Mouse (Mus musculus): ENCODE results near the gene Retsat.

The Retsat gene

DNA sequence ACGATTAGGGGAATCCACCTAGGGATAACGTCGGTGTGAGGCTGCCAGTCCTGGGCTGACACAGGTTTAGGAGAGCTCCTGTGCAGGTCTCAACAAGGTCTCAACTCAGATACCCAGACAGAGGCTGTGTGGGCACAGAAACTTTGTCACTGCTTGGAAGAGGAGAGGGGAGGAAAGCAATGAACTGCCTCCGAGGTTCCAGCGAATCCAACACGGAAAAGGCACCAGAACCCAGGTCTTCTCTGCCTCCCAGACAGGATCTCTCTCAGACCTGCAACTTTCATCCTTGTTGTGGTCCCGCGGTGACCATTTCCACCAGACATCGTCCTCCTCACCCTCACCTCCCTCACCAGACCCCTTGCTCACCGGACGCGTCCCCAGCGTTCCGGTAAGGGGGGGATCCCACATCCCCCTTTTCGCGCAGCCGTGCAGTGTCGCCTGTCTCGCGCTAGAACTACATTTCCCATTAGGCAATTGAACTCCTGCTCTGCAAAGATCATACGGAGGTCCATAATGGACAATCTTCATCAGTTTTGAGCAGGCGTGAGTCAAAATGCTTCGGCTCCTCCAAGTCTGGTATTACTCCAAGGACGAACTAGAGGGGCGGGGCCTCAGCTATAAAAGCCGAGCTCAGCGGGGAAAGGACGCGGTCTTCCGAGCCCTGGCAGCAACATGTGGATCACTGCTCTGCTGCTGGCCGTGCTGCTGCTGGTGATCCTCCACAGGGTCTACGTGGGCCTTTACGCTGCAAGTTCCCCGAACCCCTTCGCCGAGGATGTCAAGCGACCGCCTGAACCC, at the start of gene Retsat, which contains the start of gene Elmod3:
Retsat (plus strand) TSS at position 520 of the 798 bp plus-strand sequence.
Elmod3 (minus strand) TSS at position 458 of the 798 bp plus-strand sequence.
- DNase-seq (ENCODE audit: low spot score in 2 of 2): peak; percentile 96 to 97

DNA sequence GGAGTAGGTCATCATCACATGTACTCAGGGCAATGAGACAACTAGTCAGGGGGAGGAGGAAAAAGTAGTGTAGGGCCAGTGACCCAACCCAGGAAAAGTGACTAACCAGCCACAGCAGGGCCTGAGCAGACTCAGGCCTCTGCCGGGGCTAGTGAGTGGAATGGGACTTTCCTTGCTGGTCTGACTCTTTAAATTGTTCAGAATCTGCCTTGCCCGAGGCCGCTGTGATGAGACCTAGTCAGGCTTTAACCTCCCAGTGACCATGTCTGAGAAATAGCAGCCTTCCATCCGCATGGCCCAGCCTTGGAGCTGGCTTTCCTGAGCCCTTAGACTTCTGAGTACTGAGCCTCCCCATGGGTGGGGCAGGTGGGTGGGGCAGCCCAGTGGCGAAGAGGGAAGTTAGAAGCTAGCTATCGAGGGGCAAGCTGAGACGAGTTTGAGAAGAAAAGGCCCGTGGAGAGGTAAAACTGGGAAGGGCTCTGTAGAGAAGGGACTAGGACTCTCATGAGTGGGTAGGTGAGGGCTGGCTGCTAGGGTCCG, 49.2 kb upstream of the Retsat start:
- DNase-seq (ENCODE audit: low spot score in 2 of 2): peak; percentile 68 to 71

DNA sequence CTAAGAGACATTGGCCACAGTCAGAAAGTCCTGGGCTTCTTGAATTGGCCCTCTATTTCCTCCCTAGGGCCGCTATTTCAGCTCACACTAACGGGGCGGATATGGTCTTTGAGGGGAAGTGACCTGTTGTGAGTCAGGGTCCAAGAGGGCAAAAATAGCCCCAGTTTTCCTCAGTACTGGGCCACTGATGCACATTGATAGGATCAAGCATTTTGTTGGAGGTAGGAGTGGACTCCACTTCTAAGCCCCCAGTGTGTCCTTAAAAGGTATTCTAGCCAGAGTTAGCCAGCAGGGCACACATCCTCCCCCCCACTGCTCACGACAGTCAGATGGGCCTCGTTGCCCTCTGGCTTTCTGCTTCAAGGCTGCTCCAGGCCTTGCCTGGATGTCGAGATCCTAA, 48.2 kb upstream of the Retsat start:
- no peak for DNase-seq (ENCODE audit: low spot score in 2 of 2)

DNA sequence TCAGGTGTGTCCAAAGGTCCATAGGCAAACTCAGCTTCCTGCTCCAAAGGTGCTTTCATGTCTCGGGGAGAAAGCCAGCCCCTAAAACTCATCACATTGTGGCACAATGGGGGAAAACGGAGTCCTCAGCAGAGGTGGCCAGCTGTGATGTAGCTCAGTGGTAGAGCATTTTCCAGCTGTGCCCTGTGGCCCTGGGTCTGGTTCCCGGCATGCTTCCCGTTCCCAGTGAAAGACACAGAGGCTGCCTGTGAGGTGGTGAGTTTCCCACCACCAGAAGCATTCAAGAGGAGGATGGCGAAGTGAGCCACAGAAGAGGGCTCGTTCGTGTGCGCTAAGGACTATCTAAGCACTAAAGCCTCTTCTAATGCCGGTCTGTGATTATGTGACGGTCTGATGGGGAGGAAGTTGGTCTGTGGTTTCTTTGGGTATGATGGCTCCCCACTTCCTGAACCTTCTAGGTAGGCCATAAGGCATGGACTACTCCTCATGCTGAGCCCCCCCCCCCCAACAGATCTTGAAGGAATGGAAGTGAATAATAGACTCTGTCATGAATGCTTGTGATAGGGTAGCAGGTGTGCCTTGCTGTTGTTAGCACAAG, 47.7 kb upstream of the Retsat start:
- no peak for DNase-seq (ENCODE audit: low spot score in 2 of 2)

DNA sequence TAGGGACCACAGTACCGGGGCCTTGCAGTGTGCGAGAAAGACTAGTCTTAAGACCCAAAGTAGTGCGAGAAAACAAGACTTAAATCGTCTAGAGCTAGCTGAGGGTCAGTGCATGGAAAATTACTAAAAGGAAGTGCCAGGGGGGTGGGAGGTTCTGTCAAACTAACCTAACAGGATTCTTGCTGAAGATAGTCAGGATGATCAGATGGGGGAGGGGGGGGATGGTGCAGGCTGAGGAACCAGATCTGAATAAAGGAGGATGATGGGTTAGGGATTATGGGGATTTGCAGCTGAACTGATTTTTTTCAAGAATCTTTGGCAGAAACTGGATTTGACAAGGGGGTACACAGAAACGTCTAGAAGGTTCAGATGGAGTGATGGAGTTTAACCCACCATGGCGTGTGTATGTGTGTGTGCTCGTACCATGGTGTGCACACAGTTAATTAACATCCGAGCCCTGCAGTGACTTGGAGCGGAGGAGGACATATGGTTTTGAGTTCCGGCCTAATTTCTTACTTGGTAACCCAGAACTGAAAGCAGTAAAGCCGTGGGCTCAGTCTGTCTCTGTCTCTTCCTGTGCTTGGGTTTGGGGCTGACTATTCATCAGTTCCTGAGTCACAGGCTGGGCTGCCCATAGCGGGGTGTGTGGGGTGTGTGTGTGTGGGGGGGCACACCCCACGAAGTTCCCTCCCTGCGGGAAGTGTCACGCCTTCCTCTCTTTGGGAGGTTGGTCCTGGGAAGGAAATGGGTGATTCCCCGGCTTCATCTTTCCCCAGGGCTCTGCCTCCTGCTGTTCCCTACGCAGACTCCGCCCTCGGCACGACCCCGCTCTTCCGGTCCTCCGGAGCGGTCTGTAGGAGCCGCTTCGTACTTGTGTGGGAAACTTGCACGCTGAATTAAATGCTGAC, 45.9 kb upstream of the Retsat start:
- DNase-seq (ENCODE audit: low spot score in 2 of 2): peak; percentile 81 to 86

DNA sequence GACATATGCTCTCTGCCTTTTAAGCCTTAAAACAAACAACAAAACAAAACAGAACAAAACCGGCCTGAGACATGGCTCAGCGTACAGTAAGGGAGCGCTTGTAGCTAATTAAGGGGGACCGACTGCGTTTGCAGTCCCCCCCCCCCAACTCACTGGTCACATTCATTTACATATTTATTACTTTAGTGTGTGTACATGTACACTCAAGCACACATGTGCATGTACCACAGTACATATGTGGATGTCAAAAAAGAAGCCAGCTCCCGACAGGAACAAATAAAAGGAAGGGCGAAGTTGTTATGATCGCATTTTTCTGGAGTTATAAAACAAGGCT, 45.2 kb upstream of the Retsat start:
- DNase-seq (ENCODE audit: low spot score in 2 of 2): no peak

DNA sequence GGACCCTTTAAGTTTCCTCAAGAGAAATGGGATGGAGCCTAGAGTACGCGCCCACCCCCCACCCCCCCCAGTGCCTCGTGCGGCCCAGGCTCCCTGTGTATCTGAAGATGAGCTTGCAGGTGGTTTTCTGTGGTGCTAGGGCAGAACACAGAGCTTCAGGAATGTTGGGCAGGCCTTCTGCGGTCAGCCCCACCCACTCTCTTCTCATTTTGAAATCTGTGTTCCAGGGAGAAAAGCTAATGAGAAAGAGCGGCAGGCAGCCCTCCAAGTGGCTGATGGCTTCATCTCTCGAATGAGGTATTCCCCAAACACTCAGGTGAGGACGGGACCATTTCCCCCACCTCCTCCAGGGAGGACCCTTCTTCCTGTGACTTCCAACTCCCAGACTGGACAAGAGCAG, 37.5 kb upstream of the Retsat start:
- no peak for DNase-seq (ENCODE audit: low spot score in 2 of 2)

DNA sequence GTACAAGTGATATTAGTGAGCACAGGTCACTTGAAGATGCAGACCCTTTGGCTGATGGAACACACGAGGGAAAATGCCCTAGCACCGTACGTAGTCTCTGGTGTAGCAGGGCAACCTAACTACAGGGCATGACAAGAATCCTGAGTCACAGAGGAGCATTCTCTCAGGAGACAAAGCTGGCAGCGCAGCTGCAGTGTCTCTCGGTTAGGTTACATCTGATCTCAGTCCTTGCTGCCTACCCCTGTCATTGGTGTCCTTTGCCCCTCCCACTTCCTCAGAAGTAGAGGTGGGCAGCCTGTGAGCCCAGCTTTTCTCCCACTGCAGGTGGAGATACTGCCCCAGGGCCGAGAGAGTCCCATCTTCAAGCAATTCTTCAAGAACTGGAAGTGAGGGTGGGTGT, 35.8 kb upstream of the Retsat start:
- no peak for DNase-seq (ENCODE audit: low spot score in 2 of 2)

DNA sequence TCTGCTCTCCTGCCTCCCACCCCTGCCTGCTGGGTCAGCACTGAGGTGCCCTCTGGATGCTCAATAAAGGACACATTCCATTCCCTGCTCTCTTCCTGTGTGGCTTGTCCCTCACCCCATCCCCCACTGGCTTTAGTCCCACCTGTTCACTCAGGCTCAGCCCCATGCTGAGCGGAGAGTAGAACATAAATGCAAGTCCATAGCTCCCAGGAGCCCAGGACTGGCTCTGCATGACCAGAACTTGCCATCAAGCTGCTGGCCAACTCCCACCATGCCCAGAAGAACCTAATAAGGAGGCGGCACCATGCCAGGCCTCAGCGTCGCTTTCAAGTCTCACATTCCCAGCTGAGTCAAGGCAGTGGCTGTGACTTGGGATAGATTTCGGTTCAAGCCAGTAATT, 35.4 kb upstream of the Retsat start:
- DNase-seq (ENCODE audit: low spot score in 2 of 2): no peak

DNA sequence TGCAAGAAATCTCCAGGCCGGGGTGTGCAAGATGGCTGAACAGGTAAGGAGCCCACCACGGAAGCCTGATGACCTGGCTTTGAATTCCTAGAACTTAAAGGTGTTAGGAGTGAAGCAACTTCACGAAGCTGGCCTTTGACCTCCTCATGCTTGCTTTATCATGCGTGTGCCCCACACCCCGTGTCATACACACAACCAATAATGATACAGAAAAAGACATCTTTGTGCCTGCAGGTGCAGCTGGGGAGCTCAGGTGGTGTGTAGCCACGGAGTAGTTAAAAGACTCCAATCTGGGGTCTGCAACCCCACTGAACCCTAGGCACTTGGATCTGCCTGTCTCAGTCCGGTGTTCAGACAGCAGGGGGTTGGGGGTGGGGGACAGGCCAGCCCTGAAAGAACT, 32.8 kb upstream of the Retsat start:
- no peak for DNase-seq (ENCODE audit: low spot score in 2 of 2)

DNA sequence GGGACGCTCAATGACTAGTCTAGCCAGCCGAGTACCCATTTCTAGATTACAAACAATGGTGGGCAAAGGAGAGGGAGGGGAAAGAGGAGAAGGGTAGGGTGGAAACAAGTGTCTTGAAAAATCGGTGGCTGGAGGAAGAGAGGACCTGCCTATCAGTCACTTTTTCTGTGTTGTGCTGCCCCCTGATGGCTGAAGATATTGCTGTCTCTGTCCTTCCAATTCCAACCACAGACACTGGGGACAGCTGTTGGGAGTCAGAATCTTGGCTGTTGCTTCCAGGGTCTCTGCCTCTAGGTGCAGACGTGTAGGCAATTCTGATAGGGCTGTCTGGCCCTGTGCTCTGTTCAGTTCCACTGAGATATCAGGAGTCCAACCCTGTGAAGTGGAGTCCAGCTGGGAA, 32.2 kb upstream of the Retsat start:
- DNase-seq (ENCODE audit: low spot score in 2 of 2): peak; percentile 74 to 88

DNA sequence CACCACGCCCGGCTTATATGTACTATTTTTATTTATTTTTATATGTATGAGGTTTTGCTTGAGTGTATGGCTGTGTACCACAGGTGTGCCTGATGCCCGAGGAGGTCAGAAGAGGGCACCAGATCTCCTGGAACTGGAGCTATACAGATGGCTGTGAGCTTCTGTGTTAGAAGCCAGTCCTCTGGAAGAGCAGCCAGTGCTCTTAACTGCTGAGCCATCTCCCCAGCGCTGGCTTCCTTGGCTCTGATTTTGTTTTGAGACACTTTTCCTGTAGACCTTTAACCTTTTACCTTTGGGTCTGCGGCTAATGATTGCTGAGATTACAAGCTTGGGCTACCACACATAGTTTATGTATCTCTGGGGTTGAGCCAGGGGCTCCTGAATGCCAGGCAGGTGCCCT, 30.8 kb upstream of the Retsat start:
- DNase-seq (ENCODE audit: low spot score in 2 of 2): no peak

DNA sequence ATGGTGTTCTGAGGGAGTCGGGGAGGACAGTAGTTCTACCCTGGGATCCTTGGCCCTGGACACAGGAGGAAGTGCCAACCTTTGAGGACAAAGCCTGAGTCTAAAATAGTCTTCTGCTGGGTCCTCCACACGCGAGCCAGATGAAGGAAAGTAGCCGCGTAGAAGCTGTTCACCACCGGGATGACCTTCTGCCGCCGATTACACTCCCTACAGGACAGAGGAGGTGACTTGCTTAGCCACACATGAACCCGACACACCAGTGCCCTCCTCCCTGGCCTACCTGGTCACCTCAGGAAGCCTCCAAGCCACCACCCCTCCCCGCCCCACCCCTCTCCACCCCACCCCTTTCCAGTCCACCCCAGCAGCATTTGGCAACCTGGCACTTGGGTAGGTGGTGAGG, 29.5 kb upstream of the Retsat start:
- no peak for DNase-seq (ENCODE audit: low spot score in 2 of 2)

DNA sequence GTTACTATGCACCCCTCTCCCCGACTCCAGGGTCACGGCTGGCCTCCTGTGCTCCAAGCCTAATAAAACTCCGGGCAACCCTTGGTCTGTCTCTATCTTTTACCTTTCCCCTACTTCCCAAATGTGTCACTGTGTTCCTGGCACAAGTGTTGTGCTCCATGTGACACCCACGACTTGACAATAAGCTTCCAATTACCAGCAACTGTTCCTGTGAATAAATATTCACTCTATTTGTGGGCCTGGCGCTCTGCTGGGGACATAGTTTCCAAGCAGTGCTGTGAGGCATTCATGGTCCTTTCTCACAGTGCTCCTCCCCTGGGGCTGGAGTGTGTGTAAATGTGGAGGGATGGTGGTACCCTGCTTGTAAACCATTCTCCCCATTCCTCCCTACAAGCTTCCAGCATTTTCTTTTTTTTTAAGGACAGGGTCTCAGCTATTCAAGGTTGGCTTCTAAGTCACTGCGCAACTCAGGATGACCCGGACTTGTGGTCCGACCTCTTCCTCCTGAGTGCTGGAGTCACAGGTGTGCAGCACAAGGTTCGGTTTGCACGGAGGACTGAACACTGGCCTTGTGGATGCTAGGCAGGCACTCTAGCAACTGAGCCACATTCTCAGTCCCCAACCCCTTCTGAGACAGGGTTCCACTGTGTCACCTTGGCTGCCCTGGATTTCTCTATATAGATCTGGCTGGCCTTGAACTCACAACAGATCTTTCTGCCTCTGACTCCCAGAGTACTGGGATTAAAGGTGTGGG, 27.5 kb upstream of the Retsat start:
- DNase-seq (ENCODE audit: low spot score in 2 of 2): peak; percentile 49 to 63

DNA sequence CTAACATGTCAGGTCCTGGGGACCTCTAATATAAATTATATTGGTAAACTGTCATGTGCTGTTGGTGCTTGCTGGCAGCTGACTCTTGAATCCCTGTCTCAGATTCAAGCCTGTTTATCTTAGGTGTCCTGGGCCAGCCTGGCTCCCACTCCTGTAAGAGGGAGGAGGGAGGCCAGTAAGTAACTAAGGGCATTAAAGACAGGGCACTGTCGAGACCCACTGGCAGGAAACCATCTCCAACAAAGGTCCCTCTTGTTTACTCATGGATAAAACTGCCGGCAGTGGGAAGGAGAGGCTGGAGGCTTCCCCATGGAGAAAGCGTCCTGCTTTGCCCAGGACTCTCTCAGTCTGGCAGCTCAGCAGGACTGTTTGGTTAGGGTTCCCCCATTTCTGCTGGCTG, 26.4 kb upstream of the Retsat start:
- DNase-seq (ENCODE audit: low spot score in 2 of 2): no peak

DNA sequence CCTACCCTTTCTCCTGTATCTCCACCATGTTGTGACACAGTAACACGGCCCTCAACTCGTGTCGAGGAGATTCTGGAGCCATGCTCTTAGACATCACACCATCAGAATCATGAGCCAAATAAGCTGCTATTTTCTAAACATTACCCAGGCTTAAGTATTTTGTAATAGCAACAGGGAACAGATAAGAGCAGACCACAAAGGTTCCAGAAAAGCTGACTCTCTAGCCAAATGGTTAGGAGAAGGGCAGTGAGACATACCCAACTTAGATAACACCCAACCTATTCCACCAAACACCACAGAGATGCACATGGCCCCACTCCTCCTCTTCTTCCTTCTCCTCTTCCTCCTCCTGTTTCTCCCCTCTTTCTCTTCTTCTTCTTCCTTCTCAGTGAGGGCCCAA, 22.2 kb upstream of the Retsat start:
- DNase-seq (ENCODE audit: low spot score in 2 of 2): no peak

DNA sequence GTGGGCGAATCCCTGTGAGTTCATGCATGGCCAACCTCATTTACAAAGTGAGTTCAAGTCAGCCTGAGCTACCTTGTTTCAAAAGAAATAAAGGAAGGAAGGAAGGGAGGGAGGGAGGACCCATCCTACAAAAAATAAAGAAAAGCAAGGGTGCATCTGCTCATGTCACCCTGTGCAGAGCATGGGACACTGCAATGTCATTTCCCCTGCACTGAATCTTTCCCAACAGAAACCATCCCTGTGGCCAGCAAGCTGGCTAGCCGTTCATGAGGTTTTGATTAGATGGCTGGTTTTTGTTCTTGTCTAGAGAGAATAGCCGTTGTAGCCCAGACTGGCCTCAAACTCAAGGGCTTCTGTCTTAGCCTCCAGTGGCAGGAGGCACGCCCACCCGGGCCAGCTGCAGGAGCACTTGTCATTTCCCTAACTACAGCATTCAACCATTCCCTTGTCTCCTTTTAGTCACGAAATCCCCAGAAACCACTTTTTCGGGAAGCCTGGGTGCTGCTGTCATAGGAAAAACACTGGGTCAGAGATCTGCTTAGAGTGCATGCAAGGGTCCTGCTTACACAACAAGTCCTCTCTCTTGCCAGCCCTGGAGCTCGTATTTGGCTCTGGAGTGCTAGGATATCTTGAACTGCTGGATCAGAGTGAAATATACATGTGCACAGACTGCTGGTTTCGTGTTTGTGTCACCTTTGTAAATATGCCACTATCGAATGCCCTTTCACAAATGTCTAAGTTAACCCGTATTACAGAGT, 16.5 kb upstream of the Retsat start:
- DNase-seq (ENCODE audit: low spot score in 2 of 2): peak; percentile 44 to 75

DNA sequence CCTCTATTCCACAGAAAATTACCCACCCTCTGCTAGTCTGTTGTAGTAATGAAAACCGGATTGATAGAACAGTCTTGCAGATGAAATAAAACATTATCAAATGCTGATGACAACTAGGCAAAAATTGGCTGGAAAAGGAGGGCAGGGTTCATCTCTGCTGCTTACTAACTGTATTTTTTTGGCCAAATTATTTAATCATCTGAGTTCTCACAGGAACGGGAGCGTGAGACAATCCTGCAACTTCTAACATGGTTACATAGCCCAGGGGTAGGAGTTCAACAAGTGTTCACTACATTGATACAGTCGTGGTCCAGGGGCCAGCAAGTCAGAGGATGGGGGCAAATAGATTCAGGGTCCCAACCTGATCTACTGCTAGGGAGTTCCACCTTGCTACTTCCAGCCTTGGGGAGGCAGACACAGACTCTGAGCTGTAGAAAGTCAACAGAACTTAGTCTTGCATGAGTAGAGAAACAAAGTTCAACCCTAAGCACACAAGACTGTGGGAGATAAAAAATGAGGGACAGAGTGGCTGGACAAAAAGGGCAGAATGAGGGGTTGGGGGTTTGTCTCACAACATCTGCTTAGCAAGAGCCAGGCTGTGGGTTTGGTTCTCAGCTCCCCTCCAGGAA, 14.9 kb upstream of the Retsat start:
- peak; percentile 21 to 37 for DNase-seq (ENCODE audit: low spot score in 2 of 2)

DNA sequence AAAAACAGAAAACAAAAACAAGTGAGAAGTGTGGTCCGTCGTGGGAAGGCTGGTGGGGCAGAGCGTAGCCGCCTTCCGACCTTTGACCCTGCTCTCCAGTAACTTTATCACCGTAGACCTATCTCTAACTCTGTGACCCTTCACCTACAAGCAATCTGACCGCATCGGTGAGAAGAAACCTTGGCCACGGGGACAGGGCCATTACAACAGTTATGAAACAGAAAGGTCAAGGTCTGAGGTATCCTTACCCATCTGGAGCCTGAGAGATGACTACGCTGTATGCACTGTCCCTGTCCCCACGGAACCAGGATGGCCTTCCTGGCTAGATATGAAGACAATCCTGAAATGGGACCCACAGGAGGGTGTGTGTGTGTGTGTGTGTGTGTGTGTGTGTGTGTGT, 14.1 kb upstream of the Retsat start:
- no peak for DNase-seq (ENCODE audit: low spot score in 2 of 2)

DNA sequence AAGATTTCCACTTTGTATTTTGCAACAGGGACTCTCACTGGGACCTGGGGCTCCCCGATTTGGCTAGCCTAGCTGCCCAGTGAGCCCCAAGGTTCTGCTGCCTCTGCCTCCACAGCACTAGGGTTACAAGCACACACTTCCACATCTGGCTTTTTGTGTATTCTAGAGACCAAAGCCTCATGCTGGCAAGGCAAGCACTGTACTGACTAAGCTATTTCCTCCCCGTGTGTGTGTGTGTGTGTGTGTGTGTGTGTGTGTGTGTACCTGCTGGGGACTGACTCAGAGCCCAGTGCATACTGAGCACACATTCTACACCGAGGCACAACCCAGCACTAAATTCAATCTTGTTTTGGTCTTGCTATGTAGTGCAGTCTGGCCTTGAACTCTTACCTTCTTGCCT, 11.6 kb upstream of the Retsat start:
- DNase-seq (ENCODE audit: low spot score in 2 of 2): no peak
